Mouse (Mus musculus): Measurements from ENCODE around the gene Olfr873.
"Not testable (repeated sequence)": the region's sequence is repeated elsewhere in the genome, so short reads cannot be mapped to it uniquely, and the experiment has no call there.

The Olfr873 gene

DNA sequence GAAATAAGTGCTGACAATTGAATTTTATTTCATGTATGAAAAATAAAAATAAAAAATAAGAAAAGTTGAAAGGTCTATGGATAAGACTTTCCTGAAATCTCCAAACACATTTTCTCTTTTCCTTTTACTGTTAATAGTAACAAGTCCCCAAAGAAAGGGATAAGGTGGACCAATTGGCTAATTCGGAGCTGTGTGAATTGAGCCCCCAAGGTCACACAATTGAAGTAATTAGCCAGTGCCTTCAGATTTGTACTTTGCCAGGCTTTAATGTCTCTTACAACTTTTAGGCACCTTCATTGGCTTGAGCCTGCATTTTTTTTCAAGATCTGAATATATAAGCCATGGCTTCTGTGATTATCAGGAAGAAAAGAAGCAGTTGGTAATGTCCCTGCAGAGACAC, at the start of gene Olfr873:
Gene Olfr873 (plus strand): TSS at position 301 of the 400 bp plus-strand sequence.
- no peak for DNase-seq

GRCm38 (mm10) chr9:20282051-20282450, 16.3 kb upstream of the Olfr873 start, which contains the start of gene Olfr39:
Olfr39 (plus strand) TSS chr9:20282351.
- DNase-seq: no peak

- not testable (repeated sequence) for DNase-seq
These were observed 2.8 kb upstream of the Olfr873 start for GRCm38 (mm10) chr9:20295562-20295961.

GRCm38 (mm10) chr9:20335994-20336393, 37.7 kb downstream of the Olfr873 start, which contains the start of gene Olfr18:
Olfr18 (minus strand) TSS chr9:20336094.
- DNase-seq: no peak

DNA sequence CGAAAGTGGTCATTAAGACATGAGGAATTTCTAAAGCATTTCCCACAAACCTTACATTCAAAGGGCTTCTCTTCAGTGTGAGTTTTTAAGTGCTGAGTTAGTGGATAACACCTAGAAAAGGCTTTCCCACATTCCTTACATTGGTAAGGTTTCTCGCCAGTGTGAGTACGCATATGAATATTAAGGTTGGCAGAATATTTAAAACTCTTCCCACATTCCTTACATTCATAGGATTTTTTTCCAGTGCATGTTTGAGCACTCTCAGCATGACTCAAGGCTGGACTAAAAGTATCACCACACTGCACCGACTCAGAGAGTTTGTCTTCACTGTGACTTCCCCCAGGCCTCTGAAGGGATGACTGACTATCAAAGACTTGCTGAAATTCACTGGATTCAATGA, 50.2 kb downstream of the Olfr873 start:
- no peak for DNase-seq

Measured in cerebellum, adult 18-20 months (tissue).